Mouse (Mus musculus) embryonic facial prominence, embryonic 14.5 days (tissue): ENCODE measurements at regions not wholly inside any gene's neighbourhood (a gene's known extent, or its start where the extent isn't known, plus 50 kb on each side); places are given as distances from the start of the nearest gene placed in this dataset.
A peak's percentile ranks its signal among the peaks of the same experiment; 100 is the strongest.

Experiments used
- ATAC-seq: fragments of 200-750 bp; cut with Nextera tagmentation; 2 replicates; pipeline ENCODE4 v1.8.0; 2017; ENCODE audit warnings: low read depth, moderate number of reproducible peaks, moderate TSS enrichment
- DNase-seq: peaks from one replicate; pipeline ENCODE4 v3.0.0-alpha.2; 2015; ENCODE audit warnings: low spot score
- H3K27ac ChIP-seq: fragments of 300-500 bp; sonication (generic); replicated peaks from 2 replicates; pipeline ENCODE4 v1.5.1; 2014; ENCODE audit warnings: low read depth, mild to moderate bottlenecking, low read length, moderate library complexity
- H3K27me3 ChIP-seq: fragments of 300-500 bp; sonication (generic); replicated peaks from 2 replicates; pipeline ENCODE4 v1.6.1; 2014; ENCODE audit warnings: low read length; ENCODE audit not compliant: control insufficient read depth, insufficient read depth
- H3K36me3 ChIP-seq: fragments of 300-500 bp; sonication (generic); 2 replicates; pipeline ENCODE4 v1.6.1; 2014; ENCODE audit warnings: low read length, mixed read lengths; ENCODE audit not compliant: control insufficient read depth, insufficient read depth
- H3K4me1 ChIP-seq: fragments of 300-500 bp; sonication (generic); 2 replicates; pipeline ENCODE4 v1.6.1; 2014; ENCODE audit warnings: antibody characterized with exemption, low read length; ENCODE audit not compliant: control insufficient read depth, insufficient read depth
- H3K4me2 ChIP-seq: fragments of 300-500 bp; sonication (generic); 2 replicates; pipeline ENCODE4 v1.6.1; 2014; ENCODE audit warnings: low read depth, mild to moderate bottlenecking, low read length, moderate library complexity, mixed read lengths
- H3K4me3 ChIP-seq: fragments of 300-500 bp; sonication (generic); 2 replicates; pipeline ENCODE4 v1.5.1; 2014; ENCODE audit warnings: low read depth, mild to moderate bottlenecking, low read length
- H3K9ac ChIP-seq: fragments of 300-500 bp; sonication (generic); 2 replicates; pipeline ENCODE4 v1.6.1; 2014; ENCODE audit warnings: low read depth, mild to moderate bottlenecking, low read length, moderate library complexity, mixed read lengths
- H3K9me3 ChIP-seq: fragments of 300-500 bp; sonication (generic); 2 replicates; pipeline ENCODE4 v1.6.1; 2016; ENCODE audit warnings: low read length; ENCODE audit not compliant: control insufficient read depth
- WGBS: fragments of 180-500 bp; shearing (Covaris S2); extraction: QIAGEN DNeasy Blood & Tissue Kit; methylation state at CpG from one replicate; pipeline ENCODE4 v1.1.7; 2014; 5-methylcytosine and 5-hydroxymethylcytosine counted together

- no peak for ATAC-seq
- no peaks in the 10 kb centered on the region for H3K9me3 ChIP-seq
- H3K4me1 ChIP-seq, result no peaks in the 10 kb centered on the region
- WGBS, result 49% methylated on average over 5 of the region's 5 CpGs
- no peaks in the 10 kb centered on the region for H3K27me3 ChIP-seq
- DNase-seq, result no peak
- H3K9ac ChIP-seq, result no peak overlapping the region
- no peaks in the 10 kb centered on the region for H3K36me3 ChIP-seq
- no peak overlapping the region for H3K4me2 ChIP-seq
- no peak overlapping the region for H3K27ac ChIP-seq
- no peak overlapping the region for H3K4me3 ChIP-seq
Measured at GRCm38 (mm10) chr13:118603474-118603873, 66.1 kb upstream of the Fgf10 start.

DNA sequence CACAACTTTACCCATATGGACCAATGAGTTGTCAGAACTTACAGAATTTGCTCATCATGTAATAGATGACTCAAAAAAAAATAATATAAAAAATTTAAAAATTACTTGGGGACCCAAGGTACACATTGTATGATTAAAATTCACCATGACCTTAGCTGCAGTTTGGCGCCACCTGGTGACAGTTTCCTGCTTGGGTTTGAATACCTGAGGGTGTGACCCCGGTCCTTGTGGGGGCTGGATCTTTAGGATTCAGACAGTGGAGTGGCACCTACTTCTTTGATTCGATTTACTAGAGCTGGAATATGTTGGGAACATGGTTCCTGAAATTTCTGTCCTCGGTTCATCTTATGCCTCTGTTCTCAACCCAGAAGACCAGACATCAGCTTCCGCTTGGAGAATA is 72.7 kb upstream of the Fgf10 start:
- no peak overlapping the region for H3K4me2 ChIP-seq
- no peaks in the 10 kb centered on the region for H3K27me3 ChIP-seq
- no peaks in the 10 kb centered on the region for H3K9me3 ChIP-seq
- H3K9ac ChIP-seq, result no peak overlapping the region
- no peaks in the 10 kb centered on the region for H3K36me3 ChIP-seq
- H3K27ac ChIP-seq, result no peak overlapping the region
- no peaks in the 10 kb centered on the region for H3K4me1 ChIP-seq
- no peak overlapping the region for H3K4me3 ChIP-seq
- 73% methylated on average over 5 of the region's 5 CpGs for WGBS
- no peak for DNase-seq
- ATAC-seq, result no peak

DNA sequence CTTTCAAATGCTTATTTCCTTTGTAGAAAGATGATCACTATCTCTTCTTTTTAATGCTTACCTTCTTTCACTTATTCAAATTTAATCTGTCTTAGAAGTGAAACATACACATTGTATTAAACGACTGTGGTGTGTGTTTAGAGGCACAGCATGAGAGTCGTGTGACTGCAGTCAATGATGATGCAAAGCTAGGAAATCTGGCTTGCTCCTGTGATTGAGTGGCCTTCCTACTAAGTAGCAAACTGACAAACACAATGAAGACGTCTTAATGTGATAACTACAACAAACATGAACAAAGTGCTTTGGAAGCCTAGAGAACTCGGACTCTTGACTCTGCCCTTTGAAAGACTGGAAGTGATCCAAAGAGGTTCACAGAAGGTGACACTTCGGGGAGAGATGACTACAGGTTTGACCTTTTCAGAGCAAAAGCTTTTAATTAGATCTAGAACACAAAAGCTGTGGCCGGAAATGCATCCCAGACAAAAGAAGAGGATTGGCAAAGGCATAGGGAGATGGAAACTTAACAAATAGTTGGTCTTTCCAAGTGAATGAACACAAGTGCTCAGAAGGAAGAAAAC is 73.3 kb upstream of the Fgf10 start:
- DNase-seq (no peak), ATAC-seq (no peak)
- H3K9ac ChIP-seq, result no peak overlapping the region
- H3K36me3 ChIP-seq, result no peaks in the 10 kb centered on the region
- no peaks in the 10 kb centered on the region for H3K27me3 ChIP-seq
- no peak overlapping the region for H3K4me2 ChIP-seq
- WGBS, result 63% methylated on average over 6 of the region's 6 CpGs
- no peaks in the 10 kb centered on the region for H3K9me3 ChIP-seq
- no peaks in the 10 kb centered on the region for H3K4me1 ChIP-seq
- no peak overlapping the region for H3K4me3 ChIP-seq
- no peak overlapping the region for H3K27ac ChIP-seq

- no peak for ATAC-seq
- WGBS, result 35% methylated on average over 4 of the region's 4 CpGs
- Histone ChIP-seq H3K9me3 (no peaks in the 10 kb centered on the region), H3K9ac (no peak overlapping the region), H3K4me2 (no peak overlapping the region), H3K27ac (no peak overlapping the region), H3K27me3 (no peaks in the 10 kb centered on the region), H3K36me3 (no peaks in the 10 kb centered on the region), H3K4me3 (no peak overlapping the region), H3K4me1 (no peaks in the 10 kb centered on the region)
- peak; percentile 53 for DNase-seq
Measured at GRCm38 (mm10) chr13:118592074-118592473, 77.5 kb upstream of the Fgf10 start.

- Histone ChIP-seq H3K27me3 (no peaks in the 10 kb centered on the region), H3K9me3 (no peaks in the 10 kb centered on the region), H3K4me1 (no peaks in the 10 kb centered on the region), H3K36me3 (no peaks in the 10 kb centered on the region), H3K4me2 (no peak overlapping the region), H3K27ac (no peak overlapping the region), H3K4me3 (no peak overlapping the region), H3K9ac (no peak overlapping the region)
- DNase-seq (no peak), ATAC-seq (no peak)
- WGBS, result 13% methylated on average over 1 of the region's 1 CpGs
Measured at GRCm38 (mm10) chr13:118572555-118572954, 97.0 kb upstream of the Fgf10 start.

GRCm38 (mm10) chr13:118565219-118565833 is 104.3 kb upstream of the Fgf10 start:
- DNase-seq (peak; percentile 11), ATAC-seq (no peak)

GRCm38 (mm10) chr13:118558966-118559365 is 110.6 kb upstream of the Fgf10 start:
- Histone ChIP-seq H3K4me2 (no peak overlapping the region), H3K36me3 (no peaks in the 10 kb centered on the region), H3K9me3 (no peaks in the 10 kb centered on the region), H3K4me3 (no peak overlapping the region), H3K27ac (no peak overlapping the region), H3K9ac (no peak overlapping the region), H3K27me3 (no peaks in the 10 kb centered on the region), H3K4me1 (no peaks in the 10 kb centered on the region)
- no peak for ATAC-seq
- DNase-seq, result no peak
- 90% methylated on average over 2 of the region's 2 CpGs for WGBS

More at GRCm38 (mm10) chr13:118565219-118565833, 104.3 kb upstream of the Fgf10 start:
- Histone ChIP-seq H3K4me3 (no peak overlapping the region), H3K9me3 (no peaks in the 10 kb centered on the region), H3K27me3 (no peaks in the 10 kb centered on the region), H3K27ac (no peak overlapping the region), H3K36me3 (no peaks in the 10 kb centered on the region), H3K4me2 (no peak overlapping the region), H3K9ac (no peak overlapping the region), H3K4me1 (no peaks in the 10 kb centered on the region)

- Histone ChIP-seq H3K4me3 (no peak overlapping the region), H3K9ac (no peak overlapping the region), H3K4me2 (no peak overlapping the region), H3K36me3 (no peaks in the 10 kb centered on the region), H3K9me3 (no peaks in the 10 kb centered on the region), H3K27me3 (no peaks in the 10 kb centered on the region), H3K27ac (no peak overlapping the region), H3K4me1 (no peaks in the 10 kb centered on the region)
- WGBS, result 62% methylated on average over 2 of the region's 2 CpGs
- DNase-seq (peak; percentile 65), ATAC-seq (no peak)
Measured at GRCm38 (mm10) chr13:118552029-118552428, 117.6 kb upstream of the Fgf10 start.

- Histone ChIP-seq H3K4me2 (no peak overlapping the region), H3K9ac (no peak overlapping the region), H3K4me3 (no peak overlapping the region), H3K27ac (no peak overlapping the region), H3K36me3 (no peaks in the 10 kb centered on the region), H3K4me1 (no peaks in the 10 kb centered on the region), H3K9me3 (no peaks in the 10 kb centered on the region), H3K27me3 (no peaks in the 10 kb centered on the region)
- ATAC-seq (no peak), DNase-seq (no peak)
- 42% methylated on average over 2 of the region's 2 CpGs for WGBS
Measured at GRCm38 (mm10) chr13:118538742-118539141, 130.8 kb upstream of the Fgf10 start.
